Mouse (Mus musculus): ENCODE data around the gene Elovl2. TPM values are rescaled to one million over a fixed set of nuclear protein-coding genes. Genes with fewer than 3 reads are reported as not detected.
"Not testable (repeated sequence)": the region's sequence is repeated elsewhere in the genome, so short reads cannot be mapped to it uniquely, and the experiment has no call there.

Elovl2 gene
- polyA plus RNA-seq, 1 experiment from 2014 or later, result not detected

- ChIA-PET CTCF (no interaction called here), POLR2A (interaction anchor here (0.6 kb wide), 1 partner anchor 1504 kb away, joined by 6 read pairs; no protein-coding TSS in a partner anchor)
- peaks cover 68% of the 10 kb centered on the region for H3K27me3 ChIP-seq
- in situ Hi-C loops (cut with MboI; ENCODE audit: low pct_unique_long_range_greater_than_20kb), result no loop called here
- DNase-seq (ENCODE audit: low read depth, low spot score), result no peak
- no peak for ATAC-seq
- TF ChIP-seq CTCF (IDR thresholded peaks at IDR 0.05), result no peak
Measured at GRCm38 (mm10) chr13:41212558-41213322, 7.5 kb downstream of the Elovl2 start.

GRCm38 (mm10) chr13:41211276-41211675 is 8.9 kb downstream of the Elovl2 start:
- ATAC-seq (no peak), DNase-seq (ENCODE audit: low read depth, low spot score) (no peak)
- TF ChIP-seq CTCF (IDR thresholded peaks at IDR 0.05), result no peak
- ChIA-PET CTCF (no interaction called here), POLR2A (no interaction called here)
- H3K27me3 ChIP-seq, result peaks cover 64% of the 10 kb centered on the region
- in situ Hi-C loops (cut with MboI; ENCODE audit: low pct_unique_long_range_greater_than_20kb), result no loop called here

- in situ Hi-C loops (cut with MboI; ENCODE audit: low pct_unique_long_range_greater_than_20kb), result no loop called here
- no peak for TF ChIP-seq CTCF (IDR thresholded peaks at IDR 0.05)
- DNase-seq (ENCODE audit: low read depth, low spot score), result no peak
- POLR2A ChIA-PET, result no interaction called here
- peaks cover 59% of the 10 kb centered on the region for H3K27me3 ChIP-seq
- no peak for ATAC-seq
- CTCF ChIA-PET, result no interaction called here
Measured at GRCm38 (mm10) chr13:41206241-41206640, 14.0 kb downstream of the Elovl2 start.

DNA sequence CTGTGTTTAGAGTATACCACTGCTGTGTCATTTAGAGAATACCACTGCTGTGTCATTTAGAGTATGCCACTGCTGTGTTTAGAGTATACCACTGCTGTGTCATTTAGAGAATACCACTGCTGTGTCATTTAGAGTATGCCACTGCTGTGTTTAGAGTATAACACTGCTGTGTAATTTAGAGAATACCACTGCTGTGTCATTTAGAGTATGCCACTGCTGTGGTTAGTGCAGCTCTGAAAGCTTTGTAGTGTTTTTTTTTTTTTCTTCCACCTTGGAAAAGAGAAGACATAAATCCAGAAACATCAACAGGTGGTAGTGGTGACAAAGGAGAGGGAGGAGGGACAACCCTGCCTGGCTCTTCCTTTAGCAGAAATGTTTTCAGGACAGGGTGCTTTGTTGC is 14.6 kb downstream of the Elovl2 start:
- in situ Hi-C loops (cut with MboI; ENCODE audit: low pct_unique_long_range_greater_than_20kb); POLR2A ChIA-PET; CTCF ChIA-PET; DNase-seq (ENCODE audit: low read depth, low spot score); ATAC-seq: not testable (repeated sequence)
- peaks cover 58% of the 10 kb centered on the region for H3K27me3 ChIP-seq

DNA sequence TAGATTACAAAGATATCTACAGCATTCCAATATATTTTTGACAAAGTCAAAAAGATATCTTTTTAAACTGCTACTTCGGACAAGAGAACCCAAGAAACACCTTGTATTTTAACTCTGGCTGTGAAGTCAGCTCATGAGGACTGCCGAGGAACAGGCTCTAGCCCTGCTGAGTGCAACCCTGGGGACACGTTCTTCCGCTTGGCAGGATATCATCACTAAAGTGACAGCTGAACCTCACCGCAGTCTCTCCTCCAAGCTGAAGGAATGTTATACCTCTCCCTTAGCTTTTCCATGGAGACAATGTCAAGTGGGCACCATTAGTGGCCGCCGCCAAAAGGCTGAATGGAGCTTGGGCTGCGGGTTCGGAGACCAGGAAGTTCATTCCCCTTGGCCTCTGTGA is 16.5 kb downstream of the Elovl2 start:
- TF ChIP-seq CTCF (IDR thresholded peaks at IDR 0.05), result no peak
- CTCF ChIA-PET, result no interaction called here

GRCm38 (mm10) chr13:41203289-41203688 is 16.9 kb downstream of the Elovl2 start:
- in situ Hi-C loops (cut with MboI; ENCODE audit: low pct_unique_long_range_greater_than_20kb), result no loop called here
- CTCF ChIA-PET, result no interaction called here
- TF ChIP-seq CTCF (IDR thresholded peaks at IDR 0.05), result no peak
- DNase-seq (ENCODE audit: low read depth, low spot score) (no peak), ATAC-seq (no peak)
- POLR2A ChIA-PET, result no interaction called here
- H3K27me3 ChIP-seq, result peaks cover 66% of the 10 kb centered on the region

More for the DNA sequence above, 16.5 kb downstream of the Elovl2 start:
- peaks cover 63% of the 10 kb centered on the region for H3K27me3 ChIP-seq
- no peak for ATAC-seq
- in situ Hi-C loops (cut with MboI; ENCODE audit: low pct_unique_long_range_greater_than_20kb), result no loop called here
- POLR2A ChIA-PET, result no interaction called here
- DNase-seq (ENCODE audit: low read depth, low spot score), result no peak

GRCm38 (mm10) chr13:41200861-41201260 is 19.3 kb downstream of the Elovl2 start:
- no peak for TF ChIP-seq CTCF (IDR thresholded peaks at IDR 0.05)
- CTCF ChIA-PET, result no interaction called here
- in situ Hi-C loops (cut with MboI; ENCODE audit: low pct_unique_long_range_greater_than_20kb), result no loop called here
- DNase-seq (ENCODE audit: low read depth, low spot score), result no peak
- peaks cover 64% of the 10 kb centered on the region for H3K27me3 ChIP-seq
- POLR2A ChIA-PET, result no interaction called here
- ATAC-seq, result no peak

DNA sequence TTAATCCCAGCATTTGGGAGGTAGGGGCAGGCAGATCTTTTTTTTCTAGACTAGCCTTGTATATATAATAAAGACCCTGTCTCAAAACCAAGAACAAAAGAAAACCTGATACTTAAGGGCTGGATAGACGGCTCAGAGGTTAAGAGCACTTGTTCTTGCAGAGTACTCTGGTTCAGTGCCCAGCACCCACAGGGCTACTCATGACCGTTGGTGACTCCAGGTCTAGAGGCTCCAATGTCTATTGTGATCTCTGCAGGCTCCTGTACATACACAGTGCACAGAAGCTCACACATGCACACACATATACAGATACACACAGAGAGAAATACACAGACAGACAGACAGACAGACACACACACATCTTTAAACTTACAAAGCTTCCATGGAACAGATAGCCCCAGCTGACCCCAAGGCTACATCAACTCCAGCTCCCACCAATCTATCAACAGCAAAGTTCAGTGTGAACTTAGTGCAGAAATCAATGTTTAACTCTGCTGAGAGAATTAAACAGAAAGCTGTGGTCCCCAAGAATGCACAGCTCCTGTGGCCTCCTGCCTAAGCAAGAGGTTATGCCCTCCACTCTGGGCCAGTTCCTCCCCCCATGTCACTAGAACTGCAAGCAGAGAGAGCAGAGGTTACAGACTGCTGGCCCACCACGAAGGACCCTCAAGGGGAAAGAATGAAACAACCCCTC is 24.4 kb downstream of the Elovl2 start:
- in situ Hi-C loops (cut with MboI; ENCODE audit: low pct_unique_long_range_greater_than_20kb), result no loop called here
- ATAC-seq (no peak), DNase-seq (ENCODE audit: low read depth, low spot score) (no peak)
- POLR2A ChIA-PET, result no interaction called here
- CTCF ChIA-PET, result no interaction called here
- no peak for TF ChIP-seq CTCF (IDR thresholded peaks at IDR 0.05)
- peaks cover 69% of the 10 kb centered on the region for H3K27me3 ChIP-seq

GRCm38 (mm10) chr13:41187886-41188285 is 32.3 kb downstream of the Elovl2 start:
- no peak for TF ChIP-seq CTCF (IDR thresholded peaks at IDR 0.05)
- ChIA-PET POLR2A (no interaction called here), CTCF (no interaction called here)
- H3K27me3 ChIP-seq, result peaks cover 90% of the 10 kb centered on the region
- ATAC-seq, result no peak
- in situ Hi-C loops (cut with MboI; ENCODE audit: low pct_unique_long_range_greater_than_20kb), result no loop called here
- no peak for DNase-seq (ENCODE audit: low read depth, low spot score)

DNA sequence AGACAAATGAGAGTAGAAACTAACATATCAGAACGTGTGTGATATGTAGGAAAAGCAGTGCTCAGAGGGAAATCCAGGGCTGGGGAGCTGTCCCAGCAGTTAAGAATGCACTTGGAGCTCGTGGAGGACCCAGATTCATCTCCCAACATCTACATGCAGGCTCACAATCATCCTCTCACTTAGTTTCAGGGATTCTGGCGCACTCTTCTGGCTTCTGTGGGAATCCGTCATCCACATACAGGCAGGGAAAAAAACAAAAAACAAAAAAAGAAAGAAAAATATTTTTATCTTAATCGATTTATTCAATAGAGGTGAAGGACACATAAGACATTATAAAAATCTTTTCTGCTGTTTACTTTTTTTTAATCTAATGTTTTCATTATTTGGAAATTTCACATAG is 61.8 kb downstream of the Elovl2 start:
- POLR2A ChIA-PET, result no interaction called here
- ATAC-seq (no peak), DNase-seq (ENCODE audit: low read depth, low spot score) (no peak)
- no peak for TF ChIP-seq CTCF (IDR thresholded peaks at IDR 0.05)
- in situ Hi-C loops (cut with MboI; ENCODE audit: low pct_unique_long_range_greater_than_20kb), result no loop called here
- H3K27me3 ChIP-seq, result peaks cover 80% of the 10 kb centered on the region
- CTCF ChIA-PET, result no interaction called here

DNA sequence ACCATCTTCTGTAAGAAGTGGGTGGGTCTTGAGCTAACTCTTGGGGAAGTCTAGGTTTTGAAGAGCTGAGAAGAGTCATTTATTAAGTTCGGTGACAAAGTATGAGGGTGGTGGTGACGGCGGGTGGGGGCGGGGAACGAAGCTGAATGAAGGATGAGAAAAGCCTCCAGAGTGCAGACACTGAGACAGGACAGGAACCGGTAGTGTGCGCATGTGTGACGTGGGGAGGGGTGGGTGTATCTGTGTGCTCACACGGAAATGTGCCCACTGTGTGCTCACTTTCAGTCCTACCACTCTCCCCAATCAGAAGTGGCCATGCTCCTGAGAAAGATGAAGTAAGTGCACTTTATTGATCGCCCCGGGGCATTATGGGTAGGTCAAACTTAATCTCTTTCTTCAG is 67.1 kb downstream of the Elovl2 start:
- DNase-seq (ENCODE audit: low read depth, low spot score) (no peak), ATAC-seq (no peak)
- ChIA-PET CTCF (no interaction called here), POLR2A (no interaction called here)
- no peak for TF ChIP-seq CTCF (IDR thresholded peaks at IDR 0.05)
- H3K27me3 ChIP-seq, result peaks cover 71% of the 10 kb centered on the region
- in situ Hi-C loops (cut with MboI; ENCODE audit: low pct_unique_long_range_greater_than_20kb), result no loop called here

All from Patski (cell line).